Mouse (Mus musculus) limb, embryonic 10.5 days (tissue): ENCODE results near the gene Gypa. TPM values are rescaled to one million over a fixed set of nuclear protein-coding genes. Genes with fewer than 3 reads are reported as not detected.

Experiments
- DNase-seq: peaks from one replicate; pipeline ENCODE4 v3.0.0-alpha.2; 2017; ENCODE audit warnings: low spot score
- H3K27ac ChIP-seq: fragments of 300-500 bp; sonication (generic); 2 replicates; pipeline ENCODE4 v1.5.1; 2016; ENCODE audit warnings: mild to moderate bottlenecking
- H3K27me3 ChIP-seq: fragments of 300-500 bp; sonication (generic); 2 replicates; pipeline ENCODE4 v1.6.1; 2016; ENCODE audit warnings: low read depth, mild to moderate bottlenecking; ENCODE audit not compliant: poor library complexity, severe bottlenecking
- H3K36me3 ChIP-seq: fragments of 300-500 bp; sonication (generic); 2 replicates; pipeline ENCODE4 v1.6.1; 2016; ENCODE audit warnings: mild to moderate bottlenecking, moderate library complexity
- H3K4me1 ChIP-seq: fragments of 300-500 bp; sonication (generic); 2 replicates; pipeline ENCODE4 v1.6.1; 2016
- H3K4me3 ChIP-seq: fragments of 300-500 bp; sonication (generic); 2 replicates; pipeline ENCODE4 v1.5.1; 2016; ENCODE audit warnings: mild to moderate bottlenecking, moderate library complexity
- H3K9me3 ChIP-seq: fragments of 300-500 bp; sonication (generic); replicated peaks from 2 replicates; pipeline ENCODE4 v1.6.1; 2016; ENCODE audit warnings: mild to moderate bottlenecking
- WGBS: fragments of 180-500 bp; shearing (Covaris S2); methylation state at CpG from one replicate; pipeline ENCODE4 v1.1.7; 2016; 5-methylcytosine and 5-hydroxymethylcytosine counted together
- polyA plus RNA-seq: library from polyadenylated mRNA; unstranded; fragments of >200 nt; fragmentation: Nextera tagmentation; extraction: Ambion mirVana; gene quantifications from 2 replicates; pipeline ENCODE4 v1.2.1, GENCODE M21; 2016

Gene Gypa
- polyA plus RNA-seq: 12.5 and 13.1 TPM in 2 replicates

GRCm38 (mm10) chr8:80493523-80494345 lies at the start of gene Gypa:
Gene Gypa, plus strand, starts transcription at chr8:80493781.
- H3K4me3 ChIP-seq: peak within 1 kb of the TSS; percentile 61

DNA sequence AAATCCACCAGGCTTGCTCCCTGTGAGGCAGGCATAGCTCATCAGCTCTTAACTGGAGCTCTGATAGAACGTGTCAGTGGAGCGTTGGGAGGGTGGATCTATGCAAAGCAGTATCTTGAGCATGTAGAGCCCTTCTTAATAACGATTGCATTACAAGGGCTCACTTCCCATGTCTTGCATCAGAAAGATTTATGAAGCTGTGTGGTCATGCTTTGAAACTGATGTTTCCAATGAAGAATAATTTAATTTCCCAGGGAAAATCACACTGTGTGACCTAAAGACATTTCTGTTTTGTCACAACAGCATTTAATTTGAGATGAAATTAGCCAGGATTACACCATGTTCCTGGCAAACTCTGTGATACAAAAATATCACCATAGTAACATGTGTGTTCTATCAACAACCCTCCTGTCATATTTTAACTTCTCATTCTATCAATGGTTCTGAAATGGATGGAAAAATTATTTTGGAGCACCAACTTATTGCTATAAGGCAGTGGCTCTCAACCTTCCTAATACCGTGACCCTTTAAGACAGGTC lies 49.0 kb upstream of the Gypa start:
- WGBS: 81% methylated on average over 4 of the region's 4 CpGs
- Histone ChIP-seq H3K4me1 (no peaks in the 10 kb centered on the region), H3K9me3 (no peaks in the 10 kb centered on the region), H3K27me3 (no peaks in the 10 kb centered on the region), H3K4me3 (no peak overlapping the region), H3K27ac (no peak overlapping the region), H3K36me3 (no peaks in the 10 kb centered on the region)
- DNase-seq: no peak

More at GRCm38 (mm10) chr8:80493523-80494345, at the start of gene Gypa:
- Histone ChIP-seq H3K27me3 (no peaks in the 10 kb centered on the region), H3K9me3 (no peaks in the 10 kb centered on the region), H3K4me1 (peaks cover 6% of the 10 kb centered on the region), H3K27ac (peak within 1 kb of the TSS; percentile 61), H3K36me3 (no peaks in the 10 kb centered on the region)
- no peak for DNase-seq
- 39% methylated on average over 14 of the region's 14 CpGs for WGBS

- H3K36me3 ChIP-seq: no peaks in the 10 kb centered on the region
- H3K4me1 ChIP-seq: peaks cover 3% of the 10 kb centered on the region
- 72% methylated on average over 4 of the region's 4 CpGs for WGBS
- H3K9me3 ChIP-seq: no peaks in the 10 kb centered on the region
- H3K27me3 ChIP-seq: no peaks in the 10 kb centered on the region
- DNase-seq: no peak
- H3K4me3 ChIP-seq: no peak overlapping the region
- no peak overlapping the region for H3K27ac ChIP-seq
Measured at GRCm38 (mm10) chr8:80447217-80447616, 46.4 kb upstream of the Gypa start.

GRCm38 (mm10) chr8:80451938-80452690 lies 41.5 kb upstream of the Gypa start:
- no peaks in the 10 kb centered on the region for H3K9me3 ChIP-seq
- H3K27me3 ChIP-seq: no peaks in the 10 kb centered on the region
- H3K27ac ChIP-seq: no peak overlapping the region
- peaks cover 5% of the 10 kb centered on the region for H3K4me1 ChIP-seq
- H3K4me3 ChIP-seq: no peak overlapping the region
- 56% methylated on average over 19 of the region's 19 CpGs for WGBS
- no peak for DNase-seq
- no peaks in the 10 kb centered on the region for H3K36me3 ChIP-seq

DNA sequence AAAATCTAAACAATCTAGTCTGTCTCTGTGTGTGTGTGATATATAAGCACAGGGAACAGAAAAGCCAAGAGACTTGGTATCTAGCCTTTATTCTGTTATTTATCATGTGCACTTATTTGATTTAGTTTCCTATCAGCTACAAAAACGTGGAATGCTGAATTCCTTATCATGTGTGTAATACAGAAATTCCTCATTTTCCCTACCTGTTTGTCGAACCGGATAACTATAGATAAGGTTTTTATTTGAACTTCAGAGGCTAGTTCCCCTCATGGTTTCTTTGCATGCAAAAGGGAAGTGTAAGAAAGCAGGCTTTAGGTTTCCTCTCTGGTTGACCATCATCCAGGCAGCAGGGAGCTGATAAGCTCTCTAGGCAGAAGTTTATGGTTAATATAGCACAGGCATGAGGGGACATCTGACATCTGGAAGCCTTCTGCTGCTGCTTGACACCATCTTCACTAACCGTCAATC lies 30.1 kb upstream of the Gypa start:
- Histone ChIP-seq H3K27ac (no peak overlapping the region), H3K4me1 (peaks cover 18% of the 10 kb centered on the region), H3K36me3 (no peaks in the 10 kb centered on the region), H3K4me3 (no peak overlapping the region), H3K27me3 (no peaks in the 10 kb centered on the region), H3K9me3 (no peaks in the 10 kb centered on the region)
- DNase-seq: no peak
- WGBS: 80% methylated on average over 4 of the region's 4 CpGs

DNA sequence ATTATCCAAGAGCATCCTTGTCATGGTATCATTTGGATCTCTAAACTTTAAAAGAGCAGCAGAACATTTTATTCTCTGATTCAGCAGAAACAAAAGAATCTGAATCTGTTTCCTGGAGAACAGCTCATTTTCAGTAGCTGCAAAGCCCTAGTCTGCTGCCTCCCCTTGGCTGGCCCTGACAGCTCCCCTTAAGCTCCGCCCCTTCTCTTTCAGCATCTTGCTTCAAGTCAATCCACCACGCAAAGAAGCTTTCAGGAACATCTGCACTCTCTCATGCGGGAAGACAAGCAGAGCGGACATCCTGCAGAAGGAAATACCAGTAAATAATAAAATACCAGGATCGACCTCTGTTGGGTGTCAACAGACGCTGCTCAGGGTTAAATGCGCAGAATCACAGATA lies 18.6 kb upstream of the Gypa start:
- H3K27me3 ChIP-seq: no peaks in the 10 kb centered on the region
- peaks cover 3% of the 10 kb centered on the region; the same call in 1 of the 2 replicates for H3K4me1 ChIP-seq
- H3K36me3 ChIP-seq: no peaks in the 10 kb centered on the region
- H3K9me3 ChIP-seq: no peaks in the 10 kb centered on the region
- no peak overlapping the region for H3K4me3 ChIP-seq
- DNase-seq: no peak
- no peak overlapping the region for H3K27ac ChIP-seq
- 51% methylated on average over 7 of the region's 7 CpGs for WGBS

GRCm38 (mm10) chr8:80478156-80478555 lies 15.4 kb upstream of the Gypa start:
- Histone ChIP-seq H3K4me3 (no peak overlapping the region), H3K4me1 (peaks cover 8% of the 10 kb centered on the region; the same call in 1 of the 2 replicates), H3K27ac (no peak overlapping the region), H3K9me3 (no peaks in the 10 kb centered on the region), H3K36me3 (no peaks in the 10 kb centered on the region), H3K27me3 (no peaks in the 10 kb centered on the region)
- WGBS: 83% methylated on average over 5 of the region's 5 CpGs
- no peak for DNase-seq

GRCm38 (mm10) chr8:80479129-80479528 lies 14.5 kb upstream of the Gypa start:
- Histone ChIP-seq H3K27me3 (no peaks in the 10 kb centered on the region), H3K9me3 (no peaks in the 10 kb centered on the region), H3K36me3 (no peaks in the 10 kb centered on the region), H3K4me3 (no peak overlapping the region), H3K27ac (no peak overlapping the region), H3K4me1 (peaks cover 8% of the 10 kb centered on the region; the same call in 1 of the 2 replicates)
- 59% methylated on average over 1 of the region's 1 CpGs for WGBS
- DNase-seq: no peak

DNA sequence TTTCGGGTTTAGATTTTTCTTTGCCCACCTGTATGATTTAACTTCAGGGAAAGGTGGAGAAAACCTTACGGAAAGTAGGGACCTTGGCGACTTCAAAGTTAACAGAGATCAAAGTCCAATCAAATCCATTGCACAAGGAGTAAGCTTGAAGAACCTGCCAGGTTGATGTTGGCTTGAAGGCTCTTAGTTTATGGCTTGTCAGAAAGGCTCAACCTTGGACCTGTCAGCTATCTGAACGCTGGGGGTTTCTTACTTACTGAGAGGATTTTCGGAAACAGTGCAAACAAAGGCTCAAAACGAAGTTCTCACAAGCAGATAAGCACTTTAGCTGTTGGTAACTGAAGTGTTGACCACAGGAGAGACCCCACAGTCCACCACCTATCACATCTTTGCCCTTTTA lies 11.4 kb upstream of the Gypa start:
- no peak for DNase-seq
- 75% methylated on average over 6 of the region's 6 CpGs for WGBS

DNA sequence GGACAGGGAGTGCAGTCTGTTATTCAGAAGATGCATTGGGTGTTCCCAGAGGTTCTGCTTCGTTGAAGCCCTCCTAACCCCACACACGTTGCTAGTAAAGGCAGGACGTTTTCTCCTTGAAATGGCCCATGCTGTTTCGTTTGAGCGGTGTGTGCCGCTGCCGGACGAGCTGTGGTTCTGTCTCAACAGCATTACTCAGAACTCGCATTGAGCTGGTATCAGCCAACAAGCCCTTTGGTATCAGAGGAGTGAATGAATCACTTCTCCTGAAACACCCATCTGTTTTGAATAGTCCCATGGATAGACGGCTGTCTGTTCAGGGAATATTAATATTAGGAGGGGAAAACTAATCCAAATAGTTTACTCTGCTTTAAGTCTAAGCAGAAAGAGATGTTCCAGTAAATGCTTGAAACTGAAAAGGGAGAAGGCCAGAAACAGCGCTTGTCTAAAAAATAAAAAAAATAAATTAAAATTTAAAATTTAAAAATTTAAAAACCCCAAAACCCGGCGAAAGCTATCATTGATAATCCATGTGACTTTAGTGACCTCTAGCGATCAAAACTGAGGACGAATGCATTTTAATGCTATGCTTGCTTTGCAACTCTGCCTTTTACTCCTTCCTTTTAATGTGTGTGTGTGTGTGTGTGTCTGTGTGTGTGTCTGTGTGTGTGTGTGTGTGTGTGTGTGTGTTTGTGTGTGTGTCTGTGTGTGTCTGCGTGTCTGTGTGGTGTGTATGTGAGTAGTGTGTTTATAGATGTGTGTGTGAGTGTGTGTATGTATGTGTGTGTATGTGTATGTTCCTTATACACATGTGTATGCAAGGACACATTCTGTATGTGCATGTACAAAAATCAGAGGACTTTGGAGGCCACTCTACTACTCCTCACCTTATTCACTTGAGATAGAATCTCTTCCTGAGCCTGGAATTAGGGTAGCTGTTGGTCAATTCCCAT lies 10.5 kb upstream of the Gypa start:
- DNase-seq: no peak
- H3K27ac ChIP-seq: no peak overlapping the region
- H3K9me3 ChIP-seq: no peaks in the 10 kb centered on the region
- no peaks in the 10 kb centered on the region for H3K27me3 ChIP-seq
- H3K4me3 ChIP-seq: no peak overlapping the region
- WGBS: 47% methylated on average over 16 of the region's 16 CpGs
- 0 out of 2 replicates have a peak, but pooled peaks cover 5% of the 10 kb centered on the region for H3K4me1 ChIP-seq
- H3K36me3 ChIP-seq: no peaks in the 10 kb centered on the region

More for the DNA sequence above, 11.4 kb upstream of the Gypa start:
- H3K4me3 ChIP-seq: no peak overlapping the region
- H3K4me1 ChIP-seq: 0 out of 2 replicates have a peak, but pooled peaks cover 5% of the 10 kb centered on the region
- H3K36me3 ChIP-seq: no peaks in the 10 kb centered on the region
- no peaks in the 10 kb centered on the region for H3K9me3 ChIP-seq
- no peaks in the 10 kb centered on the region for H3K27me3 ChIP-seq
- no peak overlapping the region for H3K27ac ChIP-seq

DNA sequence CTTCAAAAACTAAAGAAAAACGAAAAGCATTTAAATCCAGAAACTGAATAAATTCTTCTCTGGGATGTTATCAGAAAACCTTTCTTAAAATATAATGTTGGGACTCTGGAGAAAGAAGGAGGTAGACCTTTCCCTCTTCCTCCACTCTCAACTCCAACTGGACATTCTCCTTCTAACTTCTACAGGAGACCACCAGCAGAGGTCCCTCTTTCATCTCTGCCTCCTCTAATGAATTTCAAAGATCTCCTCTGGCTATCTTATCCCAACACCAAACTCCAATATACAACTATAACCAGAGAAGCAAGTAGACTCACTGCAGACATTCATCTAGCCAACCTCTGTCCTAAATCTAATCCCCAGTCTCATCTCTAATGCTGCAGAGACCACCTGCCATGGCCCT lies 2.0 kb upstream of the Gypa start:
- Histone ChIP-seq H3K4me1 (peaks cover 6% of the 10 kb centered on the region), H3K27me3 (no peaks in the 10 kb centered on the region), H3K36me3 (no peaks in the 10 kb centered on the region), H3K9me3 (no peaks in the 10 kb centered on the region), H3K27ac (no peak overlapping the region), H3K4me3 (no peak overlapping the region)
- WGBS: 49% methylated on average over 1 of the region's 1 CpGs
- DNase-seq: no peak

DNA sequence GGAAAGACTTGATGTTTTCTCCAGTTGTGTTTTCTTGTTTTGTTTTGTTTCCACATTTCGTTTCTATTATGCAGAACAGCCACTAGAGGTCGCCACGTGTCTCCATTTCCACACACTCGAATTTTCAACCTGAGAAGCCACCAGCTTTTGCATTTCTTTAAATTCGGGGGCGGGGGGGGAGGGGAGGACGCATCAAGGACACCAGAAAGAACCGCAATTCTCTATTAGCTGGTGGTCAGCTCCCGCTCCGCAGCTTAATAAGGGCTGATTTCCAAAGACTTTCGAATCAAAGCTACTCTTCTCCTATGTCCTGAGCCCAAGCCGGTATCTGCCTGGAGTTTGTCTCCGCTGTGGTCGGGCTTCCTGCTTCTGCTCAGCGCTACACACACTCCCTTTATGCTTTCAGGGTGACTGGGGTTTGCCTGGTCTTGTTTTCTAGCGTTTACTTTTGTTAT lies 567 bp upstream of the Gypa start:
- peak; percentile 81 for DNase-seq
- Histone ChIP-seq H3K9me3 (no peaks in the 10 kb centered on the region), H3K4me1 (peaks cover 6% of the 10 kb centered on the region), H3K4me3 (peak overlapping the region; percentile 61), H3K27ac (peak overlapping the region; percentile 61), H3K36me3 (no peaks in the 10 kb centered on the region), H3K27me3 (no peaks in the 10 kb centered on the region)
- WGBS: under 1% methylated on average over 16 of the region's 16 CpGs
